Mouse (Mus musculus): ENCODE data around the gene Ttc28. TPM values are rescaled to one million over a fixed set of nuclear protein-coding genes. Genes with fewer than 3 reads are reported as not detected.
"Not testable (repeated sequence)": the region's sequence is repeated elsewhere in the genome, so short reads cannot be mapped to it uniquely, and the experiment has no call there.

Gene Ttc28
- polyA plus RNA-seq, 1 experiment from 2014 or later: 13.5 TPM

- DNase-seq (ENCODE audit: low spot score, missing footprints) (peak; percentile 91), ATAC-seq (ENCODE audit: low FRiP score) (peak; percentile 80)
- Histone ChIP-seq H3K27me3 (ENCODE audit: control insufficient read depth, insufficient read depth, low read length) (no peaks in the 10 kb centered on the region), H3K4me3 (ENCODE audit: low read depth, low read length) (no peak overlapping the region), H3K27ac (ENCODE audit: low read depth, low read length) (peak overlapping the region; percentile 78), H3K9me3 (ENCODE audit: control insufficient read depth, low read length) (no peaks in the 10 kb centered on the region), H3K4me2 (peak overlapping the region; percentile 15), H3K4me1 (ENCODE audit: control insufficient read depth, insufficient read depth, low read length) (peaks cover 24% of the 10 kb centered on the region), H3K36me3 (ENCODE audit: control insufficient read depth, insufficient read depth, low read length) (no peaks in the 10 kb centered on the region), H3K9ac (ENCODE audit: low read length) (no peak overlapping the region)
- 11% methylated on average over 7 of the region's 7 CpGs for WGBS
Observed at GRCm38 (mm10) chr5:111256181-111256580, 376.6 kb downstream of the Ttc28 start.

GRCm38 (mm10) chr5:111257127-111257526 is 377.5 kb downstream of the Ttc28 start:
- Histone ChIP-seq H3K4me2 (no peak overlapping the region), H3K27me3 (ENCODE audit: control insufficient read depth, insufficient read depth, low read length) (no peaks in the 10 kb centered on the region), H3K27ac (ENCODE audit: low read depth, low read length) (no peak overlapping the region), H3K4me3 (ENCODE audit: low read depth, low read length) (no peak overlapping the region), H3K9me3 (ENCODE audit: control insufficient read depth, low read length) (no peaks in the 10 kb centered on the region), H3K36me3 (ENCODE audit: control insufficient read depth, insufficient read depth, low read length) (no peaks in the 10 kb centered on the region), H3K9ac (ENCODE audit: low read length) (no peak overlapping the region), H3K4me1 (ENCODE audit: control insufficient read depth, insufficient read depth, low read length) (peaks cover 25% of the 10 kb centered on the region)
- WGBS: 6% methylated on average over 2 of the region's 2 CpGs
- DNase-seq (ENCODE audit: low spot score, missing footprints): peak; percentile 95
- ATAC-seq (ENCODE audit: low FRiP score): no peak

GRCm38 (mm10) chr5:111261162-111261561 is 381.6 kb downstream of the Ttc28 start:
- H3K27me3 ChIP-seq (ENCODE audit: control insufficient read depth, insufficient read depth, low read length); H3K4me2 ChIP-seq; H3K9me3 ChIP-seq (ENCODE audit: control insufficient read depth, low read length); DNase-seq (ENCODE audit: low spot score, missing footprints); H3K36me3 ChIP-seq (ENCODE audit: control insufficient read depth, insufficient read depth, low read length); H3K9ac ChIP-seq (ENCODE audit: low read length); H3K27ac ChIP-seq (ENCODE audit: low read depth, low read length); H3K4me3 ChIP-seq (ENCODE audit: low read depth, low read length); ATAC-seq (ENCODE audit: low FRiP score): not testable (repeated sequence)
- H3K4me1 ChIP-seq (ENCODE audit: control insufficient read depth, insufficient read depth, low read length): peaks cover 25% of the 10 kb centered on the region
- WGBS: 92% methylated on average over 1 of the region's 1 CpGs

- 76% methylated on average over 13 of the region's 13 CpGs for WGBS
Observed at GRCm38 (mm10) chr5:111261733-111262573, 382.4 kb downstream of the Ttc28 start.

GRCm38 (mm10) chr5:111262574-111263239 is 383.1 kb downstream of the Ttc28 start:
- H3K9ac ChIP-seq (ENCODE audit: low read length): peak overlapping the region; percentile 12; the same call in 1 of the 2 replicates
- H3K27me3 ChIP-seq (ENCODE audit: control insufficient read depth, insufficient read depth, low read length): no peaks in the 10 kb centered on the region
- H3K4me1 ChIP-seq (ENCODE audit: control insufficient read depth, insufficient read depth, low read length): peaks cover 18% of the 10 kb centered on the region
- DNase-seq (ENCODE audit: low spot score, missing footprints) (no peak), ATAC-seq (ENCODE audit: low FRiP score) (peak; percentile 58; the same call in 1 of the 2 replicates)
- 0 out of 2 replicates have a peak overlapping the region, but pooled peaks have one; percentile 16 for H3K27ac ChIP-seq (ENCODE audit: low read depth, low read length)
- WGBS: 34% methylated on average over 11 of the region's 11 CpGs
- H3K4me3 ChIP-seq (ENCODE audit: low read depth, low read length): no peak overlapping the region
- H3K36me3 ChIP-seq (ENCODE audit: control insufficient read depth, insufficient read depth, low read length): peaks cover 11% of the 10 kb centered on the region
- no peaks in the 10 kb centered on the region; the same call in 1 of the 2 replicates for H3K9me3 ChIP-seq (ENCODE audit: control insufficient read depth, low read length)
- H3K4me2 ChIP-seq: no peak overlapping the region

More at GRCm38 (mm10) chr5:111261733-111262573, 382.4 kb downstream of the Ttc28 start:
- H3K4me3 ChIP-seq (ENCODE audit: low read depth, low read length): no peak overlapping the region
- DNase-seq (ENCODE audit: low spot score, missing footprints): no peak
- no peaks in the 10 kb centered on the region; the same call in 1 of the 2 replicates for H3K9me3 ChIP-seq (ENCODE audit: control insufficient read depth, low read length)
- peaks cover 10% of the 10 kb centered on the region for H3K36me3 ChIP-seq (ENCODE audit: control insufficient read depth, insufficient read depth, low read length)
- H3K4me1 ChIP-seq (ENCODE audit: control insufficient read depth, insufficient read depth, low read length): peaks cover 18% of the 10 kb centered on the region
- H3K4me2 ChIP-seq: no peak overlapping the region
- 0 out of 2 replicates have a peak overlapping the region, but pooled peaks have one; percentile 16 for H3K27ac ChIP-seq (ENCODE audit: low read depth, low read length)
- 0 out of 2 replicates have a peak, but pooled peaks have one; percentile 2 for ATAC-seq (ENCODE audit: low FRiP score)
- H3K27me3 ChIP-seq (ENCODE audit: control insufficient read depth, insufficient read depth, low read length): no peaks in the 10 kb centered on the region
- H3K9ac ChIP-seq (ENCODE audit: low read length): no peak overlapping the region

- 41% methylated on average over 5 of the region's 5 CpGs for WGBS
- no peak overlapping the region; the same call in 1 of the 2 replicates for H3K9ac ChIP-seq (ENCODE audit: low read length)
- H3K4me1 ChIP-seq (ENCODE audit: control insufficient read depth, insufficient read depth, low read length): peaks cover 18% of the 10 kb centered on the region
Observed at GRCm38 (mm10) chr5:111263370-111263769, 383.8 kb downstream of the Ttc28 start.

GRCm38 (mm10) chr5:111264488-111264887 is 384.9 kb downstream of the Ttc28 start:
- peaks cover 11% of the 10 kb centered on the region for H3K36me3 ChIP-seq (ENCODE audit: control insufficient read depth, insufficient read depth, low read length)
- no peaks in the 10 kb centered on the region for H3K27me3 ChIP-seq (ENCODE audit: control insufficient read depth, insufficient read depth, low read length)
- no peak overlapping the region for H3K9ac ChIP-seq (ENCODE audit: low read length)
- no peak overlapping the region for H3K4me2 ChIP-seq
- H3K27ac ChIP-seq (ENCODE audit: low read depth, low read length): no peak overlapping the region
- H3K4me3 ChIP-seq (ENCODE audit: low read depth, low read length): no peak overlapping the region
- 90% methylated on average over 7 of the region's 7 CpGs for WGBS
- ATAC-seq (ENCODE audit: low FRiP score) (no peak), DNase-seq (ENCODE audit: low spot score, missing footprints) (no peak)
- H3K4me1 ChIP-seq (ENCODE audit: control insufficient read depth, insufficient read depth, low read length): peaks cover 18% of the 10 kb centered on the region
- H3K9me3 ChIP-seq (ENCODE audit: control insufficient read depth, low read length): no peaks in the 10 kb centered on the region; the same call in 1 of the 2 replicates

More at GRCm38 (mm10) chr5:111263370-111263769, 383.8 kb downstream of the Ttc28 start:
- H3K4me3 ChIP-seq (ENCODE audit: low read depth, low read length): no peak overlapping the region
- no peaks in the 10 kb centered on the region for H3K27me3 ChIP-seq (ENCODE audit: control insufficient read depth, insufficient read depth, low read length)
- no peak overlapping the region for H3K27ac ChIP-seq (ENCODE audit: low read depth, low read length)
- no peaks in the 10 kb centered on the region; the same call in 1 of the 2 replicates for H3K9me3 ChIP-seq (ENCODE audit: control insufficient read depth, low read length)
- peaks cover 11% of the 10 kb centered on the region for H3K36me3 ChIP-seq (ENCODE audit: control insufficient read depth, insufficient read depth, low read length)
- ATAC-seq (ENCODE audit: low FRiP score) (no peak), DNase-seq (ENCODE audit: low spot score, missing footprints) (peak; percentile 71)
- H3K4me2 ChIP-seq: no peak overlapping the region

GRCm38 (mm10) chr5:111266658-111267057 is 387.1 kb downstream of the Ttc28 start:
- WGBS: 96% methylated on average over 5 of the region's 5 CpGs
- ATAC-seq (ENCODE audit: low FRiP score): no peak
- H3K9ac ChIP-seq (ENCODE audit: low read length): no peak overlapping the region

More at GRCm38 (mm10) chr5:111266658-111267057, 387.1 kb downstream of the Ttc28 start:
- Histone ChIP-seq H3K4me3 (ENCODE audit: low read depth, low read length) (no peak overlapping the region), H3K9me3 (ENCODE audit: control insufficient read depth, low read length) (no peaks in the 10 kb centered on the region; the same call in 1 of the 2 replicates), H3K36me3 (ENCODE audit: control insufficient read depth, insufficient read depth, low read length) (peaks cover 11% of the 10 kb centered on the region), H3K4me2 (no peak overlapping the region), H3K27ac (ENCODE audit: low read depth, low read length) (no peak overlapping the region), H3K27me3 (ENCODE audit: control insufficient read depth, insufficient read depth, low read length) (no peaks in the 10 kb centered on the region), H3K4me1 (ENCODE audit: control insufficient read depth, insufficient read depth, low read length) (peaks cover 24% of the 10 kb centered on the region)
- DNase-seq (ENCODE audit: low spot score, missing footprints): peak; percentile 59

Data from midbrain, embryonic 11.5 days (tissue).